Mouse (Mus musculus): ENCODE results near the gene Filip1. TPM values are rescaled to one million over a fixed set of nuclear protein-coding genes. Genes with fewer than 3 reads are reported as not detected.

Gene Filip1
- polyA plus RNA-seq, 1 experiment from 2014 or later: 19.8 TPM

Other genes with a start within 250 kb of the Filip1 start
- 88.2 and 103 TPM in 2 replicates for gene Tmem30a, start 219.3 kb downstream of the Filip1 start, polyA plus RNA-seq (2014; fragmentation: Nextera tagmentation; extraction: Ambion mirVana)
- 45.3 and 52.6 TPM in 2 replicates for gene Senp6, start 54.1 kb upstream of the Filip1 start, polyA plus RNA-seq (2014; fragmentation: Nextera tagmentation; extraction: Ambion mirVana)
- gene Myo6, start 152.2 kb upstream of the Filip1 start, polyA plus RNA-seq (2014; fragmentation: Nextera tagmentation; extraction: Ambion mirVana): 13.9 and 14.1 TPM in 2 replicates